Mouse (Mus musculus): ENCODE results near the gene Socs4.
"Not testable (repeated sequence)": the region's sequence is repeated elsewhere in the genome, so short reads cannot be mapped to it uniquely, and the experiment has no call there.

The Socs4 gene

GRCm38 (mm10) chr14:47291772-47292171, 15.0 kb downstream of the Socs4 start:
- DNase-seq: no peak

GRCm38 (mm10) chr14:47294136-47294535, 17.4 kb downstream of the Socs4 start:
- DNase-seq: no peak

- no peak for DNase-seq
Measured at GRCm38 (mm10) chr14:47296232-47296631, 19.5 kb downstream of the Socs4 start.

GRCm38 (mm10) chr14:47297785-47298407, 21.2 kb downstream of the Socs4 start, which contains the start of gene Mapk1ip1l:
Gene Mapk1ip1l, plus strand, starts transcription at chr14:47298266.
- DNase-seq: peak; percentile 95

DNA sequence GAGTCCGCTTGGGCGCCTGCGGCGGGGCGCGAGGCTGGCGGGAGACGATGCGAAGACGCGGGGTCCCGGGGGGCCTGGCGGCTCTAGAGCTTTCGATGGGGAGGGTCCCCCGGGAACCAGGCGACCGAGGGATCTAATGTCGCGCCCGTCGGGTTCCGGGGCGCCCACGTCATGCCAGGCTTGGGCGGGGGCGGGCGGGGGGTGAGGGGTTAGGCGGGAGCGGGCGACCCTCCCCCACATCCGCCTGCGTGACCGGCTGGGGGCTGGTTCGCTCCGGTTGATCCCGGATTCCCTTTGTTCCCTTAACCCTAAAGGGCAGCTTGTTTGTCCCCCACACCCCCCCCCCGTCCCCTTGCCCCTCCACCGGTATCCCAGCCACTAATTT, 21.7 kb downstream of the Socs4 start:
- no peak for DNase-seq

- no peak for DNase-seq
Measured at GRCm38 (mm10) chr14:47298819-47299261, 22.1 kb downstream of the Socs4 start.

GRCm38 (mm10) chr14:47302885-47303680, 26.4 kb downstream of the Socs4 start:
- no peak for DNase-seq

GRCm38 (mm10) chr14:47304814-47305405, 28.2 kb downstream of the Socs4 start:
- no peak for DNase-seq

DNA sequence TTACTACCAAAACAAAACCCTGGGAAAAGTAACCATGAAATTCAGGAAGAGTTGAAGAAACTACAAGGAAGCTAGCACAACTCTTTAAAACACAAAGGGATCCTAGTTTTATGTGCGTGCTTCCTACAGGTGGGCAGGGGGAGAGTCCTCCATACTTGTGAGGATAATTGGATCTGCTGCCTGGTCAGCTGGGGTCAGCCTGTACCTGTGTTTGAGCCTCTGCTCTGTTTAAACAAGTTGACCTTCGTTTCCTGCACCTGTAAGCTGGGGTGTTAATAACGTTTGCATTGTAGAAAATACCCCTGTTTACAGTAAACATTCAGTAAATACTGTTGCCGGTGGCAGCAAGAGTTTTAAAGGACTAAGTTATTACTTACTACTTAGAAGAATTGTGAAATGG, 29.2 kb downstream of the Socs4 start:
- no peak for DNase-seq

DNA sequence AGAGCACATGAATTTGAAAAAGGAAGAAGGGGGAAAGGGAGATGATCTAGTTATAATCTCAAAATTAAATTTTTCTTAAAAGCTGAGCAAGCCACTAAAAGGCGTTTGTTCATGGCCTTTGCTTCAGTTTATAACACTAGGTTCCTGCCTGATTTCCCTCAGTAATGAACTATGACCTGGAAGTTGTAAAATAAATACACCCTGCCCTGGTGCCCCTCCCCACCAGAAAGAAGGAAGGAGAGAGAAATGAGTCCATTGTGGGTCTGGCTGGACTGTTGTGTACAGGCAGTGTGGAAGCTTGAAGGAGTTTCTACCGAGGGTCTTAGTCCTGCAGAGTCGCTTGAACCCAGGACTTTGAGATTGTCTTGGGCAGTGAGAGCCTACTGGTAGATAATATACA, 30.9 kb downstream of the Socs4 start:
- DNase-seq: no peak

- no peak for DNase-seq
Measured at GRCm38 (mm10) chr14:47309061-47309460, 32.3 kb downstream of the Socs4 start.

DNA sequence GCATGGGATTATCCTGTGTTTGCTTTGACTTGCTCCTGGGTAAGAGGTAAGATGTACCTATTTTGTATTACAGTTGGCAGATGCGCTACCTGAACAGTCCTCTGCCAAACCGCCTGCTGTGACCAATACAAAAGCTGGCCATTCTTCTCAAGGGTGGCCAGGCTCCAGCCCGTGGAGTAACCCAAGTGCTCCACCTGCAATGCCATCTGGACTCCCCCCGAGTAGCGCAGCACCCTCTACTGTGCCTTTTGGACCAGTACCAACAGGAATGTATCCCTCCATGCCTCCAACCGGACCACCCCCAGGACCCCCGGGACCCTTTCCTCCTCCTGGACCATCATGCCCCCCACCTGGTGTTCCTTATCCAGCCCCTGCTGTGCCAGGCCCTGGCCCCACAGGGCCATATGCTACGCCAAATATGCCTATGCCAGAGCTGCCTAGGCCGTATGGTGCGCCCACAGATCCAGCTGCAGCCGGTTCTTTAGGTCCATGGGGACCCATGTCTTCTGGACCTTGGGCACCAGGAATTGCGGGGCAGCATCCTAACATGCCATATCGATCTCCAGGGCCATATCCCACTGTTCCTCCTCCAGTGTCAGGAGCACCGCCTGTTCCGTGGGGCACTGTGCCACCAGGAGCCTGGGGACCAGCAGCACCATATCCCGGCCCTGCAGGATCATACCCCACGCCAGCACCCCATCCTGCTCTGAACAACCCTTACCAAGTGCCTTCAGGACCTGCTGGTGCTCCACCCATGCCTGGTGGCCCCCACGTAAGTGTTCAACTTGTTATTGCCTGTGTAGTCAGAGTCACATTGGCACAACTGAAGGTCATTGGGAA, 33.8 kb downstream of the Socs4 start:
- no peak for DNase-seq

DNA sequence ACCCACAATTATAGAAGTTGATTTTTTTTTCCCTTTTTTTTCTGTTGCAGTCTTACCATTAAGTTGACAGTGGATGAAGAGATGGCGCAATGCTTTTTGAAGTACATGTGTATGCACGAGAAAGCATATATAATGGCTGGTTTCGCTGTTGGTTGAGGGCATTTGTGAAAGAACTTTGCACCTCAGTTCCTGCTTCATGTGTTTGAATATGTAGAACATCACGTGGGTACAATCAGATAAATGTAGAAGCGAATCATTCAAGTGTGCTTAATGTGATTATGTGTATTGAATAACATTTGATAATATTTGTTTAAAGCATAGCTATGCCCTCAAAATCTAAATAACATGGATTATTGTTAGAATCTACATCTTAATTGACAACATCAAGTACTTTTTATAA, 42.6 kb downstream of the Socs4 start:
- no peak for DNase-seq

GRCm38 (mm10) chr14:47321581-47321980, 44.9 kb downstream of the Socs4 start:
- DNase-seq: not testable (repeated sequence)

GRCm38 (mm10) chr14:47325965-47326761, 49.4 kb downstream of the Socs4 start:
- DNase-seq: no peak

DNA sequence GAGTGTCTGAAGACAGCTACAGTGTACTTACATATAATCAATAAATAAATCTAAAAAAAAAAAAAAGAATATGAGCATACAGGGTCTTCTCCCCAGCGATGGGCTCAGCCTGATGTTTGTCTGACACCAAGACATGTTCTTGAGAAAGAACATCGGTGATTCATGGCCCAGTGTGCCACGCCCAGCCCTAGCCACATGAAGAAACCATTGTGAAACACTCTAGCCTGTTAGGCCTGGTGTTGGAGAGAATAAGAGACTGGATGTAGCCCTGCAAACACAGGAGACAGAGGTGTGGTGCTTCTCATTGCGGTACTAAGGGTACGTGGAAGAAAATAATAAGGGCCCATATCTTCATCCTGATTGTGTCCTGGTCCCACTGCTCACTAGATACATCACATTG, 50.6 kb downstream of the Socs4 start:
- DNase-seq: no peak

- no peak for DNase-seq
Measured at GRCm38 (mm10) chr14:47331920-47332319, 55.2 kb downstream of the Socs4 start.

- DNase-seq: peak; percentile 80
Measured at GRCm38 (mm10) chr14:47334819-47335218, 58.1 kb downstream of the Socs4 start.

- no peak for DNase-seq
Measured at GRCm38 (mm10) chr14:47335300-47335699, 58.6 kb downstream of the Socs4 start.

DNA sequence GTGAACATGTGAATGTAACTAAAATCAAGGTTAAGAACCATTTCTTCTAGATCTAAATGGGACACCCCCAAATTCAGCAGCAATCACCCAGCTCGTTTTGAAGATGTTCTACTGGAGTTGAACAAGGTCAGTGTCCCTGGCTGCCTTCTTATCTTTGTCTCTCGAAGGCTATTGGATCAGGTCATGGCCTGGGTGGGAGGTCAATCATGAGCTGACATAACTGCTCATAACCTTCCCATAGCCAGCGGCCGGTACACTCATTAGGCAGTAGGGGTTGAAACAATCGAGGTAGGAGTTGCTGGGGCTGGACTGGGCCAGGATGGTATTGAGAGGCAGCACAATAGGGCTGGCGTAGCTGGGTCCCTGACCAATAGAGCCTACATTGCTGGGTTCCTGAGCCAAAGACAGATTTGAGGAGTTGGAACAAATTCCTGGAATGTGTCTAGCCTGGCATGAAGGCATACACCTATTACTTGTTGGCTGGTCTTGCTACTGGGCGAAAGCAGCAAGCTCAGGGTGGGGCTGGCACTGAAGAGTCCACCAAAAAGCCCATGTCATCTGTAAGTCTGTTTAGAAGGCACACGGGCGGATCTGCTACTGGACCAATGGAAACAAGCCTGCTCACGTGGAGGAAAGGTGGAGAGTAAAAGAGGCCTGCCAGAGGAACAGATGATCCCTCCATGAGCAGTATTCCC, 63.6 kb downstream of the Socs4 start:
- no peak for DNase-seq

DNA sequence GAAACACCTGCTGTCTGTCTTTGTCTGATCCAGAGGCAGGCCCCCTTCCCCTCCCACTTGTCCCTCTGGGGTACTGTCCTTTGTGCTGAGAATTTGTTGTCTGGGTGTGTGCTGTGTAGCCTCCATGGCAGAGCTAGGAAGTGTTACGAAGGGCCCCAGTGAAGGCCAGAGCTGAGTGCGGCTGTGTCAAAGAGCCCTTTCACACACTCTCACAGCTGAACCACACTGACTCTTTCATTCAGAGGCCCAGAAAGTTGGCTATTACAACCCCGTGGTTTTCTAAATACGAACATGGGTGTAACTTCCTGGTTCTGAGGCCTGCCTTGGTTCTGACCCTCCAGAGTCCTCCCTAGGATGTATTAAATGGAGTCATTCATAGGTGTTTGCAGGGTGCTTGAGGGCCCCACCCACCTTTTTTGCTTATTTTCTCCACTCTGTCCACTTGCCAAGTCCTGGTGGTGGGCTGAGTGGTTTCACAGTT, 65.1 kb downstream of the Socs4 start:
- no peak for DNase-seq

All from lung, postnatal 14 days (tissue).